Mouse (Mus musculus): Measurements from ENCODE around the gene Nipal1.

Nipal1 gene

DNA sequence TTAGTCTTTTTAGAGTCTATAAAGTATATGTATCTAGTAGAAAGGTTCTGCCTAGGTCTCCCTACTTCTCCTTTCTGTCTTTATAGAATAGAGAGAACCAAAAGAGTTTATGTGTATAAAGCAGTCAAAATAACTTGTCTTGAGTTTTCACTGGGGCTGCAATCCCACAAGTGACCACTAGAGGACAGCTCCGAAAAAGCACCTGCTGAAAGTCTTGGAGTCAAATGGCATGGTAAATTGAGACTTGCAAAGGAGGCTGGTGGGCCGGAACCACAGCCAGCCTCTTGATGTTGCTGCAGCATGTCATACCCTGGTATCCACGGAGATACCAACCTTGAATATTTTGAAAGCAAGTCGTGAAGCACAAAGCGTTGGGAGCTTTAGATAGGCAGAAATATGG is 17.7 kb downstream of the Nipal1 start:
- peak in 1 of 2 experiments; percentile 52 for DNase-seq (ENCODE audit: low spot score in 2 of 2)

DNA sequence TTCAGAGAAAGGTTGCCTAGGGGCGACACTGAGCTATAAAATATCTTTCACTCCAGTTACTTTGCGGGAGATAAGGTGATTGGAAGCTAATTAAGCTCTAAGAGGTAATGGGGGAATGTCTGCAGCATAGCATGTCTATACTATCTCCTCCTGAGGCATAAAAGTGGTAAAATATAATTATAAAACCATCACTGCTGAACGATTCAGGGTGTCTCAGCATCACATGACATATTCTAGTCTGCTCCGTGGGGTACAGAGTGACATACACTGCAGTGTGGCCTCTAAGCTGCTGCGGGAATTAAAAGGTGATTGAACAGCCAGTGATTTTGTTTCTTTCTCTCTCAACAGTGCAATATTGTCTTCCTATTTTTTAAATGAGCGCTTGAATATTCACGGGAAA is 18.8 kb downstream of the Nipal1 start:
- no peak for DNase-seq (ENCODE audit: low spot score in 2 of 2)

- no peak for DNase-seq (ENCODE audit: low spot score in 2 of 2)
These were observed 20.8 kb downstream of the Nipal1 start for GRCm38 (mm10) chr5:72668351-72668750.

DNA sequence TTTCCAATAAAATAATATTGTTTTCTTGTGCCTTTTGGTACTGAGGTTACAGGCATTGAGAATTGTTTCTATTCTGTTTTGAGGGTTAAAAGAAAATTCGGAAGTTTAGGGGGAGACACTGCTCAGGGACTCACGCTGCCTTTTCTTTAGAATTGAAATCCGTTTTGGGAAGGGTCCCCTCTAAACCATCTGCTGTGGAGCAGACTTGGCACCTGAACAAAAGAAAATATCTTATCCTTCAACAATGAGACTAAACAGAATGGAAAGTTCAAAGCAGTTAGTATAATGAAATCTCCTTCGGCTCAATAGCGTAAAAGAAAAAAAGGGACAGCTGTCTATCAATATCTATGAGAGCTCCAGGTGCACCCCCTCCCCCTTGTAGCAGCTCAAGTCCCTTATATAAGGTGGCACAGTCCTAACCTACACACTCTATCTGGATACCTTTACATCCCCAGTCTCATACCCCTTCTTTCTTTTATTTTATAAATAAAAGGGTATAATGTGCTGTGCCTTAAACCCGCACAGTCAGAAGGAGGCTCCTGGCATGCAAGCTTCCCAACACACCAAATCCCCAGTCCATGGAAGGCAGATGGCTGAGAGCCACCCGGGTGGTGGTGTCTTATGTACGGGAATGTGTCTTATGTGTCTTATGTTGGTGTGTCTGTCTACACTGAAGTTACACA is 23.6 kb downstream of the Nipal1 start:
- no peak for DNase-seq (ENCODE audit: low spot score in 2 of 2)

- DNase-seq (ENCODE audit: low spot score in 2 of 2) = no peak
These were observed 27.5 kb downstream of the Nipal1 start for GRCm38 (mm10) chr5:72674994-72675542.

GRCm38 (mm10) chr5:72681451-72681850 is 33.9 kb downstream of the Nipal1 start:
- no peak for DNase-seq (ENCODE audit: low spot score in 2 of 2)

- DNase-seq (ENCODE audit: low spot score in 2 of 2) = no peak
These were observed 42.0 kb downstream of the Nipal1 start for GRCm38 (mm10) chr5:72689556-72689955.

DNA sequence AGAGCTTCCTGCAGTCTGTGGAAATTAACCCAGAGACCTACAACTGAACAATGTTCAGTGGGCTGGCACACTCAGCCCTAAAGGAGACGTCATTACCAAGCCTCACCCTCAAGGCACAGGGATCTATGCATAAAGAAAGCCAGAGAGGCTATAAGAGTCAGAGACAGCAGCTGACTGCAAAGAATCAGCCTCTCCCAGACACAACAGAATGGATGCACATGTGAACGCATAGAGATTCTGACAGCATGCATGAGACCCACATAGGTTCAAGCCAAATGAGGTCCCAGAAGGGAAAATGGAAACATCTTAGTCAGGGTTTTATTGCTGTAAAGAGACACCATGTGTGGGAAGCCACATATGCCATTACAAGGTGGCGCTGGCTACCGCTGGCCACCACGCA is 42.9 kb downstream of the Nipal1 start:
- DNase-seq (ENCODE audit: low spot score in 2 of 2) = no peak

DNA sequence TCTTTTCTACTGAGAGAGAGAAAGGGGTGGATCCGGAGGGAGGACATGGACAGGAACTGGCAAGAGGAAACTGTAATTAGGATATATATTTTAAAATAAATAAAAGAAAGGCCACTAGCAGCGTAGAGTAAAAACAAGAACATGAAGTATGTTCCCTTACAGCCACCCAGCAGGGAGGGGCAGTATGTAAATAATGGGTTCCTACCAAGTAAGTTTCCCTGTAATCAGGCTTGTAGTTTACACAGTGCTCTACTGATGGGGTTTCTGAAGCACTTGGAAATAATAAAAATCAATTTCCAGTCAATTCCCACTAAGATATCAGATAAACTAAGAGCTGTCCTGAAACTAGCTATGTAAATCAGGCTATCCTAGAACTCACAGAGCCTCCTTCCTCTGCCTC is 47.1 kb downstream of the Nipal1 start:
- no peak for DNase-seq (ENCODE audit: low spot score in 2 of 2)

DNA sequence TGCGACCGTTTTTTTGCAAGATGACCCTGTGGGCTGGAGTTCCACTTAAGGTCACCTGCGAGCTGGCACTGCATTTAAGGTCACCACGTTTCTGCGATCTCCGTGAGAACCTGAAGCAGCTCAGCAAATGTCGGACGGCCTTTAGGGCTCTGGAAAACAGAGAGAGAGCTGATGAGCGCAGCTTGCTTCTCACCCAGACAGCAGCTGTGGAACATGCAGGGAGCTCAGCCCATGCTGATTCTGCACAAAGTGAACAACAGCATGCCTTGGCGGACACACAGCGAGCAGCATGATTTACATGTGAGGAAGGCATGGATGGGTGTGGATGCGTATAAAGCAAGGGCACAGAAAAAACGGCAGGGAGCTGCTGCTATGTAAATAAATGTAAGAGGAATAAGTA is 48.9 kb downstream of the Nipal1 start:
- peak in 1 of 2 experiments; percentile 48 for DNase-seq (ENCODE audit: low spot score in 2 of 2)

- DNase-seq (ENCODE audit: low spot score in 2 of 2) = no peak
These were observed 50.7 kb downstream of the Nipal1 start for GRCm38 (mm10) chr5:72698343-72698742.

DNA sequence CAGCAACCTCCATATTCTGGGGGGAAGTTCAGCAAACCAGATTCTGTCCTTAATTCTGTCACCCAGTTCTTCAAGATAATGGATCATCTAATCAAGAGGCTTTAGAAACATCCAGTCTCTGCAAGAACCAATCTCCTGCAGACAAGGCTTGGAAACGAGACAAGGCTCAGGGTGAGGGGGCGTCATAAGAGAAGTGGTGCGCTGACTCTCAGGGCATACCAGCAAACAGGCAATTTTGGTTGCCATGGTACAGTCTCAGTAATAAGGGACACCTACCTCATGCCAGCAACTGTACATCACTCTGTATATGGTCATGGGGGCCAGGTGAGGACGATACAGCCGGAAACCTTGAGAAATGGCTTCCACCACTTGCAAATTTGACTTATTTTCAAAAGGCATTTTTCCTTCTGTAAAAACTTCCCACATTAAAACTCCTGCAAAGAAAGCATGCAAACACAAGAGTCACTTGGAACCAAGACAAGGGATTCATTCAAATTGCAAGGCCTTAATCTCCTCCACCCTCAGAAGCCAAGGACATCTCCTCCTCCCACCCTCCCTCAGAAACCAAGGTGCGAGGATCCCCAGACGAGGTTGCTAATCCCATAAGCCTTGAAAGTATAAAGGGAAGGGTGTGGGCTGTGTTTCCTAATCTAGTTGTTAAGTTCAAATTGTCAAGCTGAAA is 51.4 kb downstream of the Nipal1 start:
- peak in 1 of 2 experiments; percentile 7 for DNase-seq (ENCODE audit: low spot score in 2 of 2)

- DNase-seq (ENCODE audit: low spot score in 2 of 2) = no peak
These were observed 51.9 kb downstream of the Nipal1 start for GRCm38 (mm10) chr5:72699500-72699818.

DNA sequence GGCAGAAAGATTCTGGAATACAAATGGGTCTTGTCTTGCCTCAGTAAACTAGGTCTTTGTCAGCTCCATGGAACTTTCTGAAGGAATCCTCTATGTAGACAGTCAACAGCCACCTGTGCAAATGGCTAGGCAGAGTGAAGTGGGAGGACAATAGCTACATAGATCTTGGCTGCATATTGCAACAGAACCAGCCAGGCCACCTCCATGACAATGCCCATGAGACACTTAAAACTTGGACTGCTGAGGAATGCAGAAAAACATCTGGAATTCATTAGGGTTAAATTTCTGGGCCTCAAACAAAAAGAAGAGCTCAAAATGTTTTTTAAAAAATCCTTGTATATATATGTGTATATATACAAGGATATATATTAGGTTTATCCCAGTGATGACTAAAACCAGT is 54.6 kb downstream of the Nipal1 start:
- DNase-seq (ENCODE audit: low spot score in 2 of 2) = no peak

DNA sequence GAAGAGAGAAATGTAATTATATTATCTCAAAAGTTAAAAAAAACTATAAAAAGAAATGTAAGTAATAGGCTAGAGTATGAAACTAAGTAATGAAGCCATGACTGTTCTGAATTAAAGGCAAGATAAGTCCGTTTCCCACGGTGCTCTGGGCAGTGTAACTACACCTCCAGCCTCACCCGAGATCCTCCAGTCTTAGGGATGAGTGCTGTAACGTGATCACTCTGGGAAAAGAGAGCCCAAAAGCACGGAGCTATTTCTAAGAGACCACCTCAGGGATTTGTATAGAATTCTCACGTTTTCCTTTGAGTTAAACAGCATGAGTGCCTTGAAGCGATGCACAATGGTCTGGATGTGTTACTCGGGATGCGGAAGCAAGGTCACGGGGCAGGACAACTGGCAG is 58.5 kb downstream of the Nipal1 start:
- no peak for DNase-seq (ENCODE audit: low spot score in 2 of 2)

GRCm38 (mm10) chr5:72706722-72707121 is 59.1 kb downstream of the Nipal1 start:
- DNase-seq (ENCODE audit: low spot score in 2 of 2) = no peak

GRCm38 (mm10) chr5:72709451-72709850 is 61.9 kb downstream of the Nipal1 start:
- no peak for DNase-seq (ENCODE audit: low spot score in 2 of 2)

GRCm38 (mm10) chr5:72709976-72710375 is 62.4 kb downstream of the Nipal1 start:
- DNase-seq (ENCODE audit: low spot score in 2 of 2) = no peak

GRCm38 (mm10) chr5:72710572-72711278 is 63.1 kb downstream of the Nipal1 start:
- peak in 1 of 2 experiments; percentile 67 for DNase-seq (ENCODE audit: low spot score in 2 of 2)

GRCm38 (mm10) chr5:72720587-72720986 is 73.0 kb downstream of the Nipal1 start:
- DNase-seq (ENCODE audit: low spot score in 2 of 2) = no peak
